ENCODE assay signal across 8 mouse cellular contexts in the genomic region with DNA sequence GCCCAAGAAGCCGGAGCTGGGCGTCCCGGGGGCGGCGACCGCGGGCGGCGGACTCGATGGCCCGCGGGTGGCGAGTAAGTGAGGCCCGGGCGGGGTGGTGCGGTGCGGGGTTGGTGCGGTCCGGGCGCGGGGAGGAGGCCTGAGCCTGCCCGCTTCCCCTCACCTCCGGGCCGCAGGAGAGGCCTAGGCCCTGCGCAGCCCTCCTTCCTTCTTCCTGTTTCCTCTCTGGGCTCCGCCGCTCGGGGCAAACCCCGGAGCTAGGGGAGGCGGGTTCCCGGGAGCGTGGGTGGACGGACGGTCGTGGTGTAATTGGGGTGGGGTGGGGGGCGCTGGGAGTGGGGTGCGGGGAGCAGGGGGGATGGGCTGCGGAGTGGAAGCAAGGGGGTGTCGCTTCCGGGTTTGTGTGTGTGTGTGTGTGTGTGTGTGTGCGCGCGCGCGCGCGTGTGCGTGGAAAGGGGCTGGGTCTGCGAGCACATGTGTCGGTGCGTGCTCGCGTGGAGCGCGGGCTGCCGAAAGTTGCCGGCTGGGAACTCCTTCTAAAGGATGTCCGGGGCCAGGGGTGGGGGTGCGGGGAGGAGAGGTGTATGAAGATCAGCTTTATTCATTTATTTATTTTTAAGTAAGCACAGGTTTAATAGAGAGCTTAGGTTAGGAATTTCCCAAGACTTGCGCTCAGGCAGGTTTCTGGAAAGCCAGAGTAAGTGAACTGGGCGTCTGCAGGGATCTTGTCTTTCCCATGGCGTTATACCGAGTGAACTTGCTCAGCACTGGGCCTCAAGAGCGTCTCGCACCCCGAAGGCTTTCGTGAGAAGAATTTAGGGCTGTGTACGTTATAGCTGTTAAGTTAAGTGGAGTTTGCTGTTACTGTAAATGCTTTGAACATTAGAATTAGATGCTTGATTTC. TPM values are rescaled to one million over a fixed set of nuclear protein-coding genes. Genes with fewer than 3 reads are reported as not detected.
DNase-seq lines count a peak whose midpoint lies in the region; ATAC-seq and TF ChIP-seq lines count a peak whose summit lies in the region.

No protein-coding gene starts in this region.

- no peaks in the 10 kb centered on the region for H3K27me3 ChIP-seq in forebrain, embryonic 13.5 days
- H3K27me3 ChIP-seq in heart, postnatal 0 days (ENCODE audit: control insufficient read depth, insufficient read depth, low read length): no peaks in the 10 kb centered on the region
- H3K27me3 ChIP-seq in liver, embryonic 16.5 days (ENCODE audit: control insufficient read depth, insufficient read depth, low read depth, low read length): no peaks in the 10 kb centered on the region
- no peaks in the 10 kb centered on the region for H3K27me3 ChIP-seq in neural tube, embryonic 12.5 days (replicated peaks)

- DNase-seq in CD8-positive naive resting alpha-beta T cell, adult 2 months (ENCODE audit: low read depth in 2 of 2, low spot score in 2 of 2): peak; percentile 68 to 78
- DNase-seq in brain, embryonic 14.5 days (ENCODE audit: low read depth): peak; percentile 78
- DNase-seq in heart, postnatal 0 days (ENCODE audit: low spot score): peak; percentile 46
- peak; percentile 76 to 84 for DNase-seq in kidney, postnatal 36 days
- DNase-seq in testis, postnatal 10 days (ENCODE audit: low spot score): peak; percentile 90

- peak overlapping the region; percentile 84 for H3K4me3 ChIP-seq in forebrain, embryonic 13.5 days
- H3K4me3 ChIP-seq in heart, postnatal 0 days (ENCODE audit: low read depth, low read length): peak overlapping the region; percentile 99
- H3K4me3 ChIP-seq in liver, embryonic 16.5 days (ENCODE audit: low read depth, low read length): peak overlapping the region; percentile 99
- H3K4me3 ChIP-seq in neural tube, embryonic 12.5 days: peak overlapping the region; percentile 85

- peak overlapping the region; percentile 98 for H3K27ac ChIP-seq in forebrain, embryonic 13.5 days
- H3K27ac ChIP-seq in heart, postnatal 0 days (ENCODE audit: low read depth): peak overlapping the region; percentile 99
- peak overlapping the region; percentile 100 for H3K27ac ChIP-seq in liver, embryonic 16.5 days (ENCODE audit: low read length)
- H3K27ac ChIP-seq in neural tube, embryonic 12.5 days: peak overlapping the region; percentile 98

- no peaks in the 10 kb centered on the region for H3K36me3 ChIP-seq in forebrain, embryonic 13.5 days (ENCODE audit: poor library complexity, severe bottlenecking)
- H3K36me3 ChIP-seq in heart, postnatal 0 days (replicated peaks; ENCODE audit: control insufficient read depth, insufficient read depth, low read length): no peaks in the 10 kb centered on the region
- no peaks in the 10 kb centered on the region for H3K36me3 ChIP-seq in liver, embryonic 16.5 days (ENCODE audit: control insufficient read depth, insufficient read depth)
- no peaks in the 10 kb centered on the region for H3K36me3 ChIP-seq in neural tube, embryonic 12.5 days

- peaks cover 44% of the 10 kb centered on the region for H3K4me1 ChIP-seq in forebrain, embryonic 13.5 days
- peaks cover 36% of the 10 kb centered on the region for H3K4me1 ChIP-seq in heart, postnatal 0 days (ENCODE audit: control insufficient read depth, insufficient read depth)
- peaks cover 50% of the 10 kb centered on the region for H3K4me1 ChIP-seq in liver, embryonic 16.5 days (ENCODE audit: control insufficient read depth, low read depth, low read length)
- H3K4me1 ChIP-seq in neural tube, embryonic 12.5 days: peaks cover 19% of the 10 kb centered on the region

- H3K9me3 ChIP-seq in forebrain, embryonic 13.5 days (replicated peaks): no peaks in the 10 kb centered on the region
- no peaks in the 10 kb centered on the region for H3K9me3 ChIP-seq in heart, postnatal 0 days (replicated peaks; ENCODE audit: control insufficient read depth, low read length)
- no peaks in the 10 kb centered on the region for H3K9me3 ChIP-seq in liver, embryonic 16.5 days (replicated peaks; ENCODE audit: control insufficient read depth, low read length)
- no peaks in the 10 kb centered on the region for H3K9me3 ChIP-seq in neural tube, embryonic 12.5 days

- H3K4me2 ChIP-seq in forebrain, embryonic 13.5 days: peak overlapping the region; percentile 81
- peak overlapping the region; percentile 82 for H3K4me2 ChIP-seq in heart, postnatal 0 days (ENCODE audit: low read depth, low read length)
- H3K4me2 ChIP-seq in liver, embryonic 16.5 days (ENCODE audit: low read depth, low read length): peak overlapping the region; percentile 89
- peak overlapping the region; percentile 79 for H3K4me2 ChIP-seq in neural tube, embryonic 12.5 days (replicated peaks)

- peak; percentile 8; the same call in 1 of the 2 replicates for TF ChIP-seq POLR2A in brain, embryonic 14.5 days (IDR thresholded peaks at IDR 0.05; ENCODE audit: borderline replicate concordance, extremely low read depth, insufficient read depth, insufficient read length, poor library complexity, severe bottlenecking)

- peak; percentile 69 for ATAC-seq in forebrain, embryonic 13.5 days
- ATAC-seq in heart, postnatal 0 days (ENCODE audit: insufficient read depth, low read depth): peak; percentile 54
- peak; percentile 33 for ATAC-seq in liver, embryonic 16.5 days (ENCODE audit: low read depth)
- ATAC-seq in neural tube, embryonic 12.5 days (ENCODE audit: low FRiP score, low read depth): peak; percentile 79

- TF ChIP-seq EP300 in heart, postnatal 0 days (IDR thresholded peaks at IDR 0.05; ENCODE audit: low read depth): no peak

- no peak for TF ChIP-seq CTCF in brain, embryonic 14.5 days (IDR thresholded peaks at IDR 0.05; ENCODE audit: borderline replicate concordance, extremely low read depth, insufficient read depth, insufficient read length)
- TF ChIP-seq CTCF in heart, postnatal 0 days (IDR thresholded peaks at IDR 0.05; ENCODE audit: low read depth): no peak

- WGBS in forebrain, embryonic 13.5 days: under 1% methylated on average over 24 of the region's 68 CpGs
- under 1% methylated on average over 39 of the region's 68 CpGs for WGBS in heart, postnatal 0 days
- WGBS in liver, embryonic 16.5 days (ENCODE audit: insufficient replicate concordance): under 1% methylated on average over 51 of the region's 68 CpGs
- WGBS in neural tube, embryonic 12.5 days: under 1% methylated on average over 65 of the region's 68 CpGs

- peak overlapping the region; percentile 93 for H3K9ac ChIP-seq in forebrain, embryonic 13.5 days
- peak overlapping the region; percentile 98 for H3K9ac ChIP-seq in heart, postnatal 0 days (replicated peaks; ENCODE audit: low read depth, low read length)
- H3K9ac ChIP-seq in liver, embryonic 16.5 days (ENCODE audit: low read depth, low read length): peak overlapping the region; percentile 99
- H3K9ac ChIP-seq in neural tube, embryonic 12.5 days: peak overlapping the region; percentile 86

RNA-seq across cellular contexts. Expression of a gene that starts 1.2 kb away (rescaled TPM):
- 44.5 and 54.6 TPM in 2 replicates for polyA plus RNA-seq in brain, embryonic 14.5 days (2012; rRNA removed)
- 67.5 and 68.1 TPM in 2 replicates for polyA plus RNA-seq in forebrain, embryonic 13.5 days (2015; fragmentation: Nextera tagmentation; extraction: Ambion mirVana)
- 63.9 and 66.0 TPM in 2 replicates for total RNA-seq in heart, postnatal 0 days (2014; rRNA removed; ENCODE audit: low replicate concordance)
- polyA plus RNA-seq in heart, postnatal 0 days (2015; fragmentation: Nextera tagmentation; extraction: Ambion mirVana): 28.0 and 28.4 TPM in 2 replicates
- polyA plus RNA-seq in liver, embryonic 16.5 days (2015; fragmentation: Nextera tagmentation; extraction: Ambion mirVana): 29.5 and 32.0 TPM in 2 replicates
- polyA plus RNA-seq in neural tube, embryonic 12.5 days (2016; fragmentation: Nextera tagmentation; extraction: Ambion mirVana): 45.3 and 54.8 TPM in 2 replicates

RNA-seq across cellular contexts. Expression of a gene that starts 30.9 kb away (rescaled TPM):
- 0.20 and 0.56 TPM in 2 replicates for polyA plus RNA-seq in brain, embryonic 14.5 days (2012; rRNA removed)
- 0.04 and 0.08 TPM in 2 replicates for polyA plus RNA-seq in forebrain, embryonic 13.5 days (2015; fragmentation: Nextera tagmentation; extraction: Ambion mirVana)
- total RNA-seq in heart, postnatal 0 days (2014; rRNA removed; ENCODE audit: low replicate concordance): not detected in 2 replicates
- 0.05 TPM in 1 of 2 replicates, not detected in the other for polyA plus RNA-seq in heart, postnatal 0 days (2015; fragmentation: Nextera tagmentation; extraction: Ambion mirVana)
- 1.4 and 1.6 TPM in 2 replicates for polyA plus RNA-seq in liver, embryonic 16.5 days (2015; fragmentation: Nextera tagmentation; extraction: Ambion mirVana)
- 0.15 and 0.49 TPM in 2 replicates for polyA plus RNA-seq in neural tube, embryonic 12.5 days (2016; fragmentation: Nextera tagmentation; extraction: Ambion mirVana)

Comparison
In these comparisons a context has a peak if more than half of its experiments do, and no peak if none do; other contexts are left out.
1. Peak in every context shown above with its lines: DNase-seq, ATAC-seq, H3K4me3 ChIP-seq and H3K27ac ChIP-seq.